Mouse (Mus musculus) CH12.LX (cell line): ENCODE results near the gene Slc7a15. TPM values are rescaled to one million over a fixed set of nuclear protein-coding genes. Genes with fewer than 3 reads are reported as not detected.
"Not testable (repeated sequence)": the region's sequence is repeated elsewhere in the genome, so short reads cannot be mapped to it uniquely, and the experiment has no call there.

ENCODE experiments used
- DNase-seq: peaks from one replicate; pipeline ENCODE4 v3.0.0-alpha.2; 2013; ENCODE audit errors: extremely low read depth
- H3K27ac ChIP-seq: 2 replicates; pipeline ENCODE4 v1.5.1; 2012; ENCODE audit warnings: low read depth, mild to moderate bottlenecking, control low read depth, moderate library complexity; ENCODE audit not compliant: insufficient read depth
- H3K27me3 ChIP-seq: replicated peaks from 2 replicates; pipeline ENCODE3; 2012; ENCODE audit warnings: inconsistent platforms
- H3K36me3 ChIP-seq, 2 experiments: replicated peaks in 1 of 2; 2 replicates each; pipeline versions ENCODE3 to v1.6.1; 2012; ENCODE audit warnings: inconsistent platforms in 1 of 2, low read length in 1 of 2, mild to moderate bottlenecking in 1 of 2, mixed read lengths in 1 of 2, moderate library complexity in 1 of 2; ENCODE audit not compliant: control insufficient read depth in 1 of 2, insufficient read depth in 1 of 2
- H3K4me1 ChIP-seq, 2 experiments: 2 replicates each; pipeline ENCODE4 v1.6.1; 2012; ENCODE audit warnings: inconsistent platforms in 1 of 2, moderate library complexity in 1 of 2; ENCODE audit not compliant: insufficient read depth in 2 of 2, control insufficient read depth in 1 of 2
- H3K4me2 ChIP-seq: 2 replicates; pipeline ENCODE4 v1.6.1; 2012; ENCODE audit warnings: low read depth, mild to moderate bottlenecking, control low read depth; ENCODE audit not compliant: poor library complexity, insufficient read depth, severe bottlenecking
- H3K4me3 ChIP-seq, 3 experiments: fragments of 150-350 bp in 1 of 3; sonication (generic) in 1 of 3; replicated peaks in 1 of 3; 2 replicates each; pipeline versions ENCODE3 to v1.5.1; 2011 to 2012; ENCODE audit warnings: low read depth in 2 of 3, low read length in 2 of 3, mild to moderate bottlenecking in 2 of 3, moderate library complexity in 2 of 3, control low read depth in 1 of 3, improper control_type of control experiment in 1 of 3, inconsistent platforms in 1 of 3, mixed read lengths in 1 of 3; ENCODE audit not compliant: poor library complexity in 1 of 3
- H3K79me2 ChIP-seq: replicated peaks from 2 replicates; pipeline ENCODE4 v1.6.1; 2012; ENCODE audit warnings: mild to moderate bottlenecking, moderate library complexity; ENCODE audit not compliant: control insufficient read depth, poor library complexity, insufficient read depth, severe bottlenecking; ENCODE audit errors: extremely low read depth
- H3K9ac ChIP-seq: 2 replicates; pipeline ENCODE4 v1.6.1; 2012; ENCODE audit warnings: low read depth, mild to moderate bottlenecking, control low read depth, moderate library complexity; ENCODE audit not compliant: insufficient read depth
- H3K9me3 ChIP-seq: replicated peaks from 2 replicates; pipeline ENCODE3; 2012; ENCODE audit warnings: low read length, inconsistent platforms, mixed read lengths
- CTCF ChIP-seq, 2 experiments: IDR thresholded peaks in 1 of 2; conservative IDR thresholded peaks in 1 of 2; 2 replicates each; pipeline ENCODE4 v1.5.1; 2011 to 2012; ENCODE audit warnings: low read depth in 2 of 2, low read length in 2 of 2, improper control_type of control experiment in 1 of 2, inconsistent platforms in 1 of 2, mild to moderate bottlenecking in 1 of 2, moderate library complexity in 1 of 2
- ELF1 ChIP-seq: IDR thresholded peaks from 2 replicates; pipeline ENCODE4 v1.6.1; 2014; ENCODE audit warnings: low read depth, mild to moderate bottlenecking, inconsistent platforms, low read length, improper control_type of control experiment
- IRF4 ChIP-seq: IDR thresholded peaks from 2 replicates; pipeline ENCODE4 v1.6.1; 2014; ENCODE audit warnings: low read depth, mild to moderate bottlenecking, inconsistent platforms, low read length, improper control_type of control experiment
- MAX ChIP-seq: IDR thresholded peaks from 2 replicates; pipeline ENCODE4 v1.6.1; 2011; ENCODE audit warnings: low read length, improper control_type of control experiment
- MXI1 ChIP-seq: IDR thresholded peaks from 2 replicates; pipeline ENCODE4 v1.6.1; 2011; ENCODE audit warnings: mild to moderate bottlenecking, low read depth, low read length, improper control_type of control experiment
- MYC ChIP-seq: IDR thresholded peaks from 2 replicates; pipeline ENCODE4 v1.6.1; 2011; ENCODE audit warnings: low read depth, mild to moderate bottlenecking, improper control_type of control experiment, low read length
- SIN3A ChIP-seq: IDR thresholded peaks from 2 replicates; pipeline ENCODE4 v1.6.1; 2012; ENCODE audit warnings: low read length, improper control_type of control experiment, inconsistent platforms
- TBP ChIP-seq: conservative IDR thresholded peaks from 2 replicates; pipeline ENCODE4 v1.6.1; 2011; ENCODE audit warnings: low read depth, low read length, improper control_type of control experiment
- dilution Hi-C: fragments of 300-500 bp; cut with MboI; formaldehyde crosslinking; loops from 2 replicates; pipeline ENCODE4 v1.14.3; 2020; ENCODE audit warnings: low sequenced_read_pairs; ENCODE audit not compliant: extremely low pct_unique_long_range_greater_than_20kb, extremely low pct_ligation_motif_present
- in situ Hi-C: fragments of 300-500 bp; cut with MboI; formaldehyde crosslinking; loops from 3 replicates; pipeline ENCODE4 v1.14.3; 2019; ENCODE audit warnings: low sequenced_read_pairs, low pct_ligation_motif_present, low pct_unique_long_range_greater_than_20kb, mixed read lengths
- polyA plus RNA-seq: library from polyadenylated mRNA; unstranded; fragments of >175 nt; gene quantifications from 2 replicates; pipeline ENCODE4 v1.2.1, GENCODE M21; 2012; ENCODE audit warnings: low read depth; ENCODE audit not compliant: insufficient read length
- total RNA-seq, 2 experiments: library from RNA; depleted of rRNA; stranded (reverse); fragments of 300-350 nt in 1 of 2; fragments of >200 nt in 1 of 2; gene quantifications; 2 replicates each; pipeline ENCODE4 v1.2.3; 2012 to 2014

The Slc7a15 gene
- total and polyA plus RNA-seq, 3 experiments: not detected

DNA sequence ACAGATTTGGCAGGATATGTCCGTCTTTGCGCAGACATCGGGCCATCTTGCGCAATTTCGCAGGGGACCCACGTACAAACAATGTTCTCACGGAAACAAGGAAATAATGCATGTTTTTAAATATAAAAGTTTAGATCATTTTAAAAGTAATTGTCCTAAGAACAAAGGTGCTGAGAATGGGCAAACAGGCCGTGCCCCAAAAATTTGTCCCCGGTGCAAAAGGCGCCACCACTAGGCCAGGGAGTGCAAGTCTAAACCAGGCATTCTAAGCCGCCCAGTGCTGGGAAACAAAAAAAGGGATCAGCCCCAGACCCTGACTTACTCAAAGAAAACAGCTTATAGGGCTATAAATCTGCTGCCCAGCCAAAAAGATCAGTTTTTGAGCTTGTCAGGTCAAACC is 25.5 kb downstream of the Slc7a15 start:
- no peaks in the 10 kb centered on the region for H3K79me2 ChIP-seq
- H3K9ac ChIP-seq: no peak overlapping the region
- in situ Hi-C loops: no loop called here
- no peak overlapping the region for H3K4me3 ChIP-seq
- dilution Hi-C loops: no loop called here
- peaks cover 0 to 11% of the 10 kb centered on the region in 2 experiments; a peak in 2 of 4 replicates for H3K4me1 ChIP-seq
- TF ChIP-seq CTCF (conservative IDR thresholded peaks at IDR 0.05 in 1 of 2, IDR thresholded peaks at IDR 0.05 in 1 of 2; ENCODE audit: low read depth in 2 of 2, low read length in 2 of 2) (peak in 1 of 2 experiments; percentile 32; a peak in 1 of 4 replicates), ELF1 (no peak)
- TF ChIP-seq, all 38 proteins: peak for 1
- H3K36me3 ChIP-seq: no peaks in the 10 kb centered on the region
- no peak for DNase-seq
- H3K9me3 ChIP-seq: no peaks in the 10 kb centered on the region
- H3K27ac ChIP-seq: no peak overlapping the region
- H3K27me3 ChIP-seq: no peaks in the 10 kb centered on the region
- 0 out of 2 replicates have a peak overlapping the region, but pooled peaks have one; percentile 91 for H3K4me2 ChIP-seq

DNA sequence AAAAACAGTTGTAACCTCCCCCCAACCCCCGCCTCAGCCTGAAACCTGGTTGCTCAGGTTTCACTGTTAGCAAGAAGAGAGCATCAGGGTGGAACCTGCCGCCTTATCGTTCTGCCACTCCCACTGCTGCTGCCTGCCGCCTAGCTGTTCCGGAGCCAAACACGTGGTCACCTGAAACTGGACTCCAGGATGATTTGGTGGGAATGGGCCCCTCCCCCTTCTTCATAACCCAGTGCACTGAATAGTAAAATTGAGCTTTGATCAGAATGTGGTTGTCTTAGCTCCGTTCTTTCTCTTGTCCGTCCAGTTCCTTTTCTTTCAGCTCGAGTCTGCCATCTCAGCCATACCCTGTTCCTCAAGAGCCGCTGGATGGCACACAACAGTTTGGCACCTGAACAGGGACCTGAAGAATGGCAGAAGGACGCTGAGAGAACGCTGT is 26.9 kb downstream of the Slc7a15 start:
- H3K27me3 ChIP-seq, H3K79me2 ChIP-seq, in situ Hi-C loops, dilution Hi-C loops, H3K9me3 ChIP-seq, H3K36me3 ChIP-seq: not testable (repeated sequence)
- H3K4me2 ChIP-seq: peak overlapping the region; percentile 91
- peak overlapping the region; percentile 43 for H3K9ac ChIP-seq
- peak; percentile 23 for DNase-seq
- peaks cover 0 to 11% of the 10 kb centered on the region in 2 experiments; a peak in 2 of 4 replicates for H3K4me1 ChIP-seq
- peak overlapping the region in 2 of 3 experiments; percentile 23 to 63 for H3K4me3 ChIP-seq
- TF ChIP-seq TBP (0 out of 2 replicates have a peak, but pooled peaks have one; percentile 33), MYC (peak; percentile 88), SIN3A (peak; percentile 60; the same call in 1 of the 2 replicates), MAX (peak; percentile 78), MXI1 (peak; percentile 90), IRF4 (0 out of 2 replicates have a peak, but pooled peaks have one; percentile 31)
- TF ChIP-seq, all 38 proteins: peak for 6; not testable (repeated sequence) for 32
- not testable (repeated sequence) for H3K27ac ChIP-seq

- dilution Hi-C loops, H3K9ac ChIP-seq, H3K27ac ChIP-seq, H3K79me2 ChIP-seq, in situ Hi-C loops, H3K9me3 ChIP-seq, H3K36me3 ChIP-seq, H3K27me3 ChIP-seq, H3K4me3 ChIP-seq: not testable (repeated sequence)
- Histone ChIP-seq H3K4me1 (peaks cover 0 to 11% of the 10 kb centered on the region in 2 experiments; a peak in 2 of 4 replicates), H3K4me2 (peak overlapping the region; percentile 91)
- DNase-seq: peak; percentile 12
Observed at GRCm38 (mm10) chr12:8571287-8571902, 27.5 kb downstream of the Slc7a15 start.

- H3K9ac ChIP-seq, dilution Hi-C loops, H3K4me1 ChIP-seq, H3K36me3 ChIP-seq, H3K27ac ChIP-seq, H3K27me3 ChIP-seq, H3K4me2 ChIP-seq, H3K79me2 ChIP-seq, H3K4me3 ChIP-seq, DNase-seq, in situ Hi-C loops, H3K9me3 ChIP-seq: not testable (repeated sequence)
Observed at GRCm38 (mm10) chr12:8562213-8562612, 36.7 kb downstream of the Slc7a15 start.

GRCm38 (mm10) chr12:8559876-8560275 is 39.0 kb downstream of the Slc7a15 start:
- H3K9ac ChIP-seq, H3K4me3 ChIP-seq, dilution Hi-C loops, H3K4me1 ChIP-seq, H3K9me3 ChIP-seq, H3K4me2 ChIP-seq, H3K27me3 ChIP-seq, H3K36me3 ChIP-seq, H3K27ac ChIP-seq, in situ Hi-C loops, DNase-seq, H3K79me2 ChIP-seq: not testable (repeated sequence)
